Comparison of ENCODE assay signal across 9 mouse cellular contexts in the genomic region with DNA sequence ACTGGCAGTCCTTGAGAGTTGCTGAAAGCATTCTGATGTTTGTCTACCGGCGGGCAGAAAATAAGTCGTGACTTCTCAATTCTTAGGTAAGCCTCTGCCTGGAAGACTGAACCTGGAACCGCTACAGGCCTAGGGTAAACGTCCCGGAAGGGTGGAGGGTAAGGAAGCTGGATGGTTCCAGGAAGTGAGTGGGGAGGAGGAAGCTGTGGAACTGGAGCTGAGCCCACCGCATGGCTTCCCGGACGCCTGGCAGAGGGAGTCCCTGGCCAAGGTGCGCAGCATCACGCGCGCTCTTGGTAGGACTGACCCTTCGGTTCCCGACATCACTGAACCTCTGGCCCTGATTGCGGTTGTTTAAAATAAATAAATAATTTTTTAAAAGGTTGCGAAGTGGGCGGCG. TPM values are rescaled to one million over a fixed set of nuclear protein-coding genes. Genes with fewer than 3 reads are reported as not detected.
A peak's percentile ranks its signal among the peaks of the same experiment; 100 is the strongest.
DNase-seq lines count a peak whose midpoint lies in the region; ATAC-seq lines count a peak whose summit lies in the region.
"Had no signal": no experiment of that assay in that cellular context is flagged by ENCODE, and none has a peak within 500 bp of the region (broad histone marks: within the 10 kb centered on the region; RNA-seq: fewer than 3 reads in every experiment).

No protein-coding gene starts in this region.

- ATAC-seq in intestine, embryonic 14.5 days (replicated peaks; ENCODE audit: low FRiP score, low TSS enrichment, low read depth) = 0 out of 2 replicates have a peak, but pooled peaks have one; percentile 16
- no peak for ATAC-seq in liver, embryonic 12.5 days
- 0 out of 2 replicates have a peak, but pooled peaks have one; percentile 25 for ATAC-seq in neural tube, embryonic 12.5 days (ENCODE audit: low FRiP score, low read depth)

- peak overlapping the region; percentile 69 for H3K4me3 ChIP-seq in brown adipose tissue, adult 24 weeks (ENCODE audit: insufficient read depth, low read depth, low read length)
- H3K4me3 ChIP-seq in intestine, embryonic 14.5 days (ENCODE audit: low read depth, low read length) = peak overlapping the region; percentile 65
- H3K4me3 ChIP-seq in liver, embryonic 12.5 days = peak overlapping the region; percentile 49; the same call in 1 of the 2 replicates
- H3K4me3 ChIP-seq in neural tube, embryonic 12.5 days = peak overlapping the region; percentile 58; the same call in 1 of the 2 replicates

- DNase-seq in left cerebral cortex, adult 18-20 months (ENCODE audit: low spot score in 2 of 2) = peak; percentile 11 to 30
- no peak for DNase-seq in left cerebral cortex, adult 11 months (ENCODE audit: low spot score)
- DNase-seq in gastrocnemius, postnatal 36 days = peak; percentile 32 to 40
- DNase-seq in intestine, embryonic 14.5 days (ENCODE audit: low spot score) = peak; percentile 68
- DNase-seq in cerebellum, adult 18-20 months = no peak

- peak overlapping the region; percentile 79 for H3K27ac ChIP-seq in brown adipose tissue, adult 24 weeks (replicated peaks; ENCODE audit: low read depth, low read length)
- no peak overlapping the region for H3K27ac ChIP-seq in intestine, embryonic 14.5 days (ENCODE audit: low read depth)
- H3K27ac ChIP-seq in liver, embryonic 12.5 days = no peak overlapping the region
- H3K27ac ChIP-seq in neural tube, embryonic 12.5 days = no peak overlapping the region

- WGBS in intestine, embryonic 14.5 days = 4% methylated on average over 19 of the region's 19 CpGs
- WGBS in liver, embryonic 12.5 days (ENCODE audit: insufficient replicate concordance) = 4% methylated on average over 19 of the region's 19 CpGs
- WGBS in neural tube, embryonic 12.5 days = 6% methylated on average over 19 of the region's 19 CpGs

- no peaks in the 10 kb centered on the region for H3K9me3 ChIP-seq in intestine, embryonic 14.5 days (ENCODE audit: control insufficient read depth, low read length)
- H3K9me3 ChIP-seq in liver, embryonic 12.5 days (replicated peaks) = no peaks in the 10 kb centered on the region
- no peaks in the 10 kb centered on the region for H3K9me3 ChIP-seq in neural tube, embryonic 12.5 days

- peak overlapping the region; percentile 96 for H3K4me2 ChIP-seq in intestine, embryonic 14.5 days (ENCODE audit: low read length)
- H3K4me2 ChIP-seq in liver, embryonic 12.5 days = peak overlapping the region; percentile 70
- peak overlapping the region; percentile 97 for H3K4me2 ChIP-seq in neural tube, embryonic 12.5 days (replicated peaks)

- intact Hi-C loops in gastrocnemius, postnatal 36 days (cut with DNase I) = loop anchor here (5.0 to 10.0 kb wide), 2 partner anchors 431 to 626 kb away; no protein-coding TSS in a partner anchor

- peak overlapping the region; percentile 47 for H3K9ac ChIP-seq in intestine, embryonic 14.5 days (ENCODE audit: low read length)
- H3K9ac ChIP-seq in liver, embryonic 12.5 days = no peak overlapping the region
- no peak overlapping the region for H3K9ac ChIP-seq in neural tube, embryonic 12.5 days

- H3K36me3 ChIP-seq in intestine, embryonic 14.5 days (ENCODE audit: control insufficient read depth, insufficient read depth, low read length) = no peaks in the 10 kb centered on the region
- H3K36me3 ChIP-seq in liver, embryonic 12.5 days = no peaks in the 10 kb centered on the region
- H3K36me3 ChIP-seq in neural tube, embryonic 12.5 days = no peaks in the 10 kb centered on the region
- H3K36me3 ChIP-seq: G1E had no signal

- H3K27me3 ChIP-seq in intestine, embryonic 14.5 days (replicated peaks; ENCODE audit: control insufficient read depth, insufficient read depth, low read length) = peaks cover 3% of the 10 kb centered on the region; the same call in 1 of the 2 replicates
- H3K27me3 ChIP-seq in liver, embryonic 12.5 days (replicated peaks) = peaks cover 30% of the 10 kb centered on the region
- peaks cover 7% of the 10 kb centered on the region for H3K27me3 ChIP-seq in neural tube, embryonic 12.5 days (replicated peaks)

- H3K4me1 ChIP-seq in brown adipose tissue, adult 24 weeks (ENCODE audit: control insufficient read depth, insufficient read depth, insufficient read length, low read length) = no peaks in the 10 kb centered on the region
- H3K4me1 ChIP-seq in intestine, embryonic 14.5 days (replicated peaks; ENCODE audit: control insufficient read depth, insufficient read depth, low read length) = no peaks in the 10 kb centered on the region
- H3K4me1 ChIP-seq in liver, embryonic 12.5 days = no peaks in the 10 kb centered on the region
- H3K4me1 ChIP-seq in neural tube, embryonic 12.5 days = peaks cover 15% of the 10 kb centered on the region

RNA-seq across cellular contexts. Expression of gene Cpne8, which starts 0.7 kb away (rescaled TPM):
- total RNA-seq in left cerebral cortex, adult 18-20 months (2021) = 10 to 100 TPM; 21.4 to 24.8 TPM
- 4.6 and 4.8 TPM in 2 replicates for polyA plus RNA-seq in brown adipose tissue, adult 24 weeks (2012; ENCODE audit: insufficient read depth, insufficient read length, missing spikeins)
- 1 to 10 TPM; 2.1 to 2.4 TPM for total RNA-seq in gastrocnemius, postnatal 36 days (2021)
- polyA plus RNA-seq in intestine, embryonic 14.5 days (2014; fragmentation: Nextera tagmentation; extraction: Ambion mirVana) = 30.2 and 30.6 TPM in 2 replicates
- 1.1 and 1.2 TPM in 2 replicates for polyA plus RNA-seq in liver, embryonic 12.5 days (2016; fragmentation: Nextera tagmentation; extraction: Ambion mirVana)
- polyA plus RNA-seq in neural tube, embryonic 12.5 days (2016; fragmentation: Nextera tagmentation; extraction: Ambion mirVana) = 7.2 and 7.3 TPM in 2 replicates
- polyA plus RNA-seq: G1E had no signal

Comparison
In these comparisons a context has a peak if more than half of its experiments do, and no peak if none do; other contexts are left out.
1. DNase-seq: peak in left cerebral cortex, adult 18-20 months (2 of 2), gastrocnemius, postnatal 36 days (2 of 2) and intestine, embryonic 14.5 days (single experiment); none in left cerebral cortex, adult 11 months (single experiment) and cerebellum, adult 18-20 months (0 of 2).
2. Peak in every context shown above with its lines, with median percentiles within 50 percentile points of each other: H3K4me3 ChIP-seq and H3K4me2 ChIP-seq.